Mouse (Mus musculus): ENCODE results near the gene Tspan18.

- TF ChIP-seq POLR2A (IDR thresholded peaks at IDR 0.05; ENCODE audit: control insufficient read depth, extremely low read depth, insufficient read depth, low read length, poor library complexity) (no peak), CTCF (IDR thresholded peaks at IDR 0.05; ENCODE audit: borderline replicate concordance, control insufficient read depth, extremely low read depth, insufficient read depth, low read length, poor library complexity) (no peak)
Measured at GRCm38 (mm10) chr2:93161914-93162664, 172.2 kb downstream of the Tspan18 start.
